Mouse (Mus musculus): ENCODE results near the gene Tap2. TPM values are rescaled to one million over a fixed set of nuclear protein-coding genes. Genes with fewer than 3 reads are reported as not detected.

Tap2 gene
- polyA plus RNA-seq, 1 experiment = 28.0 TPM

DNA sequence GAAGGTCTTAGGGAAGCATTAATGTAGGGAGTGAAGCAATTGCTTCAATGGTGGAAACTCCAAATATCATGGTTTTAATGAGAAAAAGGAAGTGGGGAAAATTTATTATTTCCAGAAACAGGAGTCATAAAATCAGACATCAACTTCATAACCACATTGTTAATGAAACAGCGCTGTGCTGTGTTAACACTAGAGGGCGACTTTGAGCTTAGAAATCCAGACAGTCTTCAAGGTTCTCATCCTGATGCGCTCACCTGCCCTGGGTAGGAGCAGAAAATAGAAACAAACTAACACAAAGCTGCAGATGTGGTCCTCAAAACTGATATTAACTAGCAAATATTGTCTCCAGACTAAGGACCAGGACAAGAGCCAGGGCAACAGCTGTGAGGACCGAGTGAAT, 46.6 kb downstream of the Tap2 start:
- no peak for DNase-seq (ENCODE audit: low read depth)

DNA sequence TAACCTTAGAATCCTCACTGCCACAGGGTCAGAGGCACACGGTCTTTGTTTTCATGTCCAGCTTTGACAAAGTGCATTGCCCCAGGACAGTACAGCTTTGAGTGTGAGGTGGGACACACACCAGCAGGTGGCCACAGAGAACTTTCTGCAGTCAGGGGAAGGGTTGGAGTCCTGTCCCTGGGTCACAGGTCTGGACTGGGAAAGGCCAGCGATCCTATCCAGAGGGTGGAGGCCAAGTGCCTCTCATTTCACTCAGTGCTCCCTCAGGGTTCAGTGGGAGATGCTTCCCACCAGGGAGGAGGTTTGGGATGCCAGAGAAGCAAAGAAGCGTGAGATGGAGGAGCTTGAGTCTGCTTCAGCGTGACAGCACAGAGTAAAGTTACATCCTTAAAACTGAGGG, 48.3 kb downstream of the Tap2 start:
- DNase-seq (ENCODE audit: low read depth) = no peak

DNA sequence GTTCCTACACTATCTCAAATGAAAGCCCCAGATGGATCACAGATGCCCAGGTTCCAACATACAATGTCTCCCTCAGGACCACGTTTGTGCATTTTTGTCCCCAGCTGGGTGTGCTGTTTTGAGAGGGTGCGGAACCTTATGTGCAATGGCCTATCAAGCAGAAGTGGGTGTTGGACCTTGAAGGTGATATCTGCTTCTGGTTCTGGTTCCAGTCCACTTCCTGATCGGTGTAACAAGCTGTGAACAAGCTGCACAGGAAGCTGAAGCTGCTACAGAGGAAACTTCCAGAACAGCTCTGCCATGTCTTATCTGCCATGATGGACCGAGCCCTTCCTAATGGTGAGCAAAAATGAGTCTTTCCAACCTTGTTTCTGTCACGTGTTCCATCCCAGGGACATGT, 53.2 kb downstream of the Tap2 start:
- DNase-seq (ENCODE audit: low read depth) = no peak

- no peak for DNase-seq (ENCODE audit: low read depth)
Observed at GRCm38 (mm10) chr17:34257594-34258375, 54.5 kb downstream of the Tap2 start, which contains the start of gene H2-Ab1. Gene H2-Ab1, plus strand, starts transcription at chr17:34257689.

- DNase-seq (ENCODE audit: low read depth) = no peak
Observed at GRCm38 (mm10) chr17:34260551-34260950, 57.2 kb downstream of the Tap2 start.

GRCm38 (mm10) chr17:34261502-34261901, 58.2 kb downstream of the Tap2 start:
- no peak for DNase-seq (ENCODE audit: low read depth)

DNA sequence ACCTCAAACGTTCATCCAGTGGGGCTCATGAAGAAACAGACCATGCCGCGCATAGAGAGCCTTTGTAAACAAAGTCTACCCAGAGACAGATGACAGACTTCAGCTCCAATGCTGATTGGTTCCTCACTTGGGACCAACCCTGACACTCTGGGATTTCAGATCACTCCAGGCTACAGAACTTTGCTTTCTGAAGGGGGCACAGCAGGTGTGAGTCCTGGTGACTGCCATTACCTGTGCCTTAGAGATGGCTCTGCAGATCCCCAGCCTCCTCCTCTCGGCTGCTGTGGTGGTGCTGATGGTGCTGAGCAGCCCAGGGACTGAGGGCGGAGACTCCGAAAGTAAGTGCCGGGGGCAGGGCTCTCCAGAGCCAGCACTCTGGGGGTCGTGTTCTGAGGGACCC, 59.7 kb downstream of the Tap2 start:
- no peak for DNase-seq (ENCODE audit: low read depth)

- no peak for DNase-seq (ENCODE audit: low read depth)
Observed at GRCm38 (mm10) chr17:34263811-34264371, 60.6 kb downstream of the Tap2 start.

DNA sequence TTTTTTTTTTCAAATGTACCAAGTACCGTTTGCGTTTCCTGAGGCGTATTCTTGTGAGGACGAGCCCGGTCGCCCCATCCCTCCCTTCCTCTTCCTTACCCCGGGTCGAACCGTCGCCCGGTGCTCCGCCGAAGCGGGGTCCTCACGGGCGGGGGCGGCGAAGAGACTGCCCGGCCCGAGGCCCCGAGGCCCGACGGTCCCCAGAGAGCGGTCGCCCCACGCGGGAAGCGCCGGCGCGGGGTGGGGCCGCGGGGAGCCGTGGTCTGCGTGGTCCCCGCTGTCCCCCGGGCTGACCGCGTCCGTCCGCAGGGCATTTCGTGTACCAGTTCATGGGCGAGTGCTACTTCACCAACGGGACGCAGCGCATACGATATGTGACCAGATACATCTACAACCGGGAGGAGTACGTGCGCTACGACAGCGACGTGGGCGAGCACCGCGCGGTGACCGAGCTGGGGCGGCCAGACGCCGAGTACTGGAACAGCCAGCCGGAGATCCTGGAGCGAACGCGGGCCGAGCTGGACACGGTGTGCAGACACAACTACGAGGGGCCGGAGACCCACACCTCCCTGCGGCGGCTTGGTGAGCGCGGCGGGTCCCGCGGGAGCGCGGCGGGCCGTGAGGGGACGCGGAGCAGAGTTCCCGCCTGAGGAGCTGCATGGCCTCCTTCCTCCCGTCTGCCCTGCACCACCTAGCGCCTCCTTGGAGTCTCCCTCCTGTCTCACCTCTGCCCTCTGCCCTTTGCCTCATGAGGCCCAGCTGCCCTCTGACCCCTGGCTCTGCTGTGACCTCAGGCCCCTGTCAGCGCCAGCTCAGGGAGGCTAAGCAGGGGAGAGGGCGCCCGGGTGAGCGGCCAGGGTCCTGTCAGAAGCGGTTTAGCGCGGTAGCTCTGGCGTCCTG, 61.4 kb downstream of the Tap2 start:
- no peak for DNase-seq (ENCODE audit: low read depth)

Other genes starting within 250 kb of the Tap2 start
- gene Vps52, start 247.7 kb upstream of the Tap2 start, polyA plus RNA-seq (2012; rRNA removed) = 54.5 and 62.2 TPM in 2 replicates
- 683 and 816 TPM in 2 replicates for gene Rps18, start 247.5 kb upstream of the Tap2 start, polyA plus RNA-seq (2012; rRNA removed)
- gene H2-K1, start 203.2 kb upstream of the Tap2 start, polyA plus RNA-seq (2012; rRNA removed) = 2,228 and 2,761 TPM in 2 replicates
- gene Ring1, start 178.8 kb upstream of the Tap2 start, polyA plus RNA-seq (2012; rRNA removed) = 29.4 and 29.6 TPM in 2 replicates
- gene H2-Ke6, start 175.5 kb upstream of the Tap2 start, polyA plus RNA-seq (2012; rRNA removed) = 75.6 and 95.1 TPM in 2 replicates
- 207 and 240 TPM in 2 replicates for gene Slc39a7, start 171.8 kb upstream of the Tap2 start, polyA plus RNA-seq (2012; rRNA removed)
- 51.3 and 53.0 TPM in 2 replicates for gene Rxrb, start 171.7 kb upstream of the Tap2 start, polyA plus RNA-seq (2012; rRNA removed)
- 0.69 and 1.0 TPM in 2 replicates for gene Col11a2, start 164.1 kb upstream of the Tap2 start, polyA plus RNA-seq (2012; rRNA removed)
- 2.1 and 2.5 TPM in 2 replicates for gene H2-Oa, start 111.2 kb upstream of the Tap2 start, polyA plus RNA-seq (2012; rRNA removed)
- 73.0 and 74.6 TPM in 2 replicates for gene H2-DMa, start 84.0 kb upstream of the Tap2 start, polyA plus RNA-seq (2012; rRNA removed)
- 110 and 117 TPM in 2 replicates for gene Brd2, start 80.9 kb upstream of the Tap2 start, polyA plus RNA-seq (2012; rRNA removed)
- 51.4 and 61.0 TPM in 2 replicates for gene H2-DMb2, start 60.2 kb upstream of the Tap2 start, polyA plus RNA-seq (2012; rRNA removed)
- gene H2-DMb1, start 50.5 kb upstream of the Tap2 start, polyA plus RNA-seq (2012; rRNA removed) = 87.5 and 107 TPM in 2 replicates
- 23.3 and 27.8 TPM in 2 replicates for gene Tap1, start 16.0 kb upstream of the Tap2 start, polyA plus RNA-seq (2012; rRNA removed)
- 32.1 and 32.8 TPM in 2 replicates for gene Psmb9, start 15.8 kb upstream of the Tap2 start, polyA plus RNA-seq (2012; rRNA removed)
- 56.3 and 58.9 TPM in 2 replicates for gene Psmb8, start 5.8 kb upstream of the Tap2 start, polyA plus RNA-seq (2012; rRNA removed)
- gene H2-Ob, start 35.4 kb downstream of the Tap2 start, polyA plus RNA-seq (2012; rRNA removed) = 2.6 and 3.5 TPM in 2 replicates
- gene H2-Ab1, start 54.2 kb downstream of the Tap2 start, polyA plus RNA-seq (2012; rRNA removed) = 534 and 583 TPM in 2 replicates
- gene H2-Aa, start 84.3 kb downstream of the Tap2 start, polyA plus RNA-seq (2012; rRNA removed) = 306 and 360 TPM in 2 replicates
- gene H2-Eb1, start 102.3 kb downstream of the Tap2 start, polyA plus RNA-seq (2012; rRNA removed) = 161 and 168 TPM in 2 replicates
- gene H2-Eb2, start 122.1 kb downstream of the Tap2 start, polyA plus RNA-seq (2012; rRNA removed) = 0.05 and 0.06 TPM in 2 replicates
- gene Btnl2, start 151.3 kb downstream of the Tap2 start, polyA plus RNA-seq (2012; rRNA removed) = 0.62 and 0.66 TPM in 2 replicates
- 0.06 and 0.07 TPM in 2 replicates for gene Btnl1, start 173.6 kb downstream of the Tap2 start, polyA plus RNA-seq (2012; rRNA removed)
- gene BC051142, start 195.3 kb downstream of the Tap2 start, polyA plus RNA-seq (2012; rRNA removed) = 3.0 and 3.2 TPM in 2 replicates

All from gonadal fat pad, adult 2 months (tissue).